Mouse (Mus musculus) midbrain, postnatal 0 days (tissue): ENCODE measurements around the gene Tcf19. TPM values are rescaled to one million over a fixed set of nuclear protein-coding genes. Genes with fewer than 3 reads are reported as not detected.
"Not testable (repeated sequence)": the region's sequence is repeated elsewhere in the genome, so short reads cannot be mapped to it uniquely, and the experiment has no call there.

Experiments used
- ATAC-seq: fragments of 200-750 bp; cut with Nextera tagmentation; 2 replicates; pipeline ENCODE4 v1.8.0; 2017; ENCODE audit warnings: moderate number of reproducible peaks, mild to moderate bottlenecking, moderate TSS enrichment, moderate library complexity; ENCODE audit not compliant: low FRiP score
- DNase-seq: peaks from one replicate; pipeline ENCODE4 v3.0.0-alpha.2; 2015; ENCODE audit warnings: low spot score
- H3K27ac ChIP-seq: fragments of 300-500 bp; sonication (generic); 2 replicates; pipeline ENCODE4 v1.5.1; 2014; ENCODE audit warnings: low read depth, mild to moderate bottlenecking, low read length, mixed read lengths
- H3K27me3 ChIP-seq: fragments of 300-500 bp; sonication (generic); 2 replicates; pipeline ENCODE4 v1.6.1; 2014; ENCODE audit warnings: low read length, control low read depth, mixed read lengths; ENCODE audit not compliant: insufficient read depth
- H3K36me3 ChIP-seq: fragments of 300-500 bp; sonication (generic); 2 replicates; pipeline ENCODE4 v1.6.1; 2014; ENCODE audit warnings: low read length, control low read depth, mixed read lengths; ENCODE audit not compliant: insufficient read depth
- H3K4me1 ChIP-seq: fragments of 300-500 bp; sonication (generic); 2 replicates; pipeline ENCODE4 v1.6.1; 2014; ENCODE audit warnings: mild to moderate bottlenecking, control low read depth, antibody characterized with exemption, low read length, mixed read lengths; ENCODE audit not compliant: insufficient read depth
- H3K4me2 ChIP-seq: fragments of 300-500 bp; sonication (generic); 2 replicates; pipeline ENCODE4 v1.6.1; 2014; ENCODE audit warnings: low read depth, mild to moderate bottlenecking, low read length, mixed read lengths; ENCODE audit not compliant: poor library complexity, severe bottlenecking
- H3K4me3 ChIP-seq: fragments of 300-500 bp; sonication (generic); 2 replicates; pipeline ENCODE4 v1.5.1; 2014; ENCODE audit warnings: low read depth, mild to moderate bottlenecking, low read length, moderate library complexity
- H3K9ac ChIP-seq: fragments of 300-500 bp; sonication (generic); replicated peaks from 2 replicates; pipeline ENCODE4 v1.6.1; 2014; ENCODE audit warnings: mild to moderate bottlenecking, low read length, moderate library complexity, mixed read lengths; ENCODE audit not compliant: poor library complexity, severe bottlenecking
- H3K9me3 ChIP-seq: fragments of 300-500 bp; sonication (generic); 2 replicates; pipeline ENCODE4 v1.6.1; 2016; ENCODE audit warnings: low read length, control low read depth
- CTCF ChIP-seq: IDR thresholded peaks from 2 replicates; pipeline ENCODE4 v1.5.1; 2016; ENCODE audit warnings: antibody characterized with exemption, mild to moderate bottlenecking
- WGBS: fragments of 180-500 bp; shearing (Covaris S2); extraction: QIAGEN DNeasy Blood & Tissue Kit; methylation state at CpG from one replicate; pipeline ENCODE4 v1.1.7; 2014; 5-methylcytosine and 5-hydroxymethylcytosine counted together
- polyA plus RNA-seq: library from polyadenylated mRNA; unstranded; fragments of >200 nt; fragmentation: Nextera tagmentation; extraction: Ambion mirVana; gene quantifications from 2 replicates; pipeline ENCODE4 v1.2.1, GENCODE M21; 2015
- total RNA-seq: library from RNA; depleted of rRNA; stranded (reverse); fragments of >200 nt; gene quantifications from 2 replicates; pipeline ENCODE4 v1.2.3, GENCODE M21; 2014

Tcf19 gene
- total and polyA plus RNA-seq, 2 experiments from 2014 or later = 4.5 to 9.2 TPM

DNA sequence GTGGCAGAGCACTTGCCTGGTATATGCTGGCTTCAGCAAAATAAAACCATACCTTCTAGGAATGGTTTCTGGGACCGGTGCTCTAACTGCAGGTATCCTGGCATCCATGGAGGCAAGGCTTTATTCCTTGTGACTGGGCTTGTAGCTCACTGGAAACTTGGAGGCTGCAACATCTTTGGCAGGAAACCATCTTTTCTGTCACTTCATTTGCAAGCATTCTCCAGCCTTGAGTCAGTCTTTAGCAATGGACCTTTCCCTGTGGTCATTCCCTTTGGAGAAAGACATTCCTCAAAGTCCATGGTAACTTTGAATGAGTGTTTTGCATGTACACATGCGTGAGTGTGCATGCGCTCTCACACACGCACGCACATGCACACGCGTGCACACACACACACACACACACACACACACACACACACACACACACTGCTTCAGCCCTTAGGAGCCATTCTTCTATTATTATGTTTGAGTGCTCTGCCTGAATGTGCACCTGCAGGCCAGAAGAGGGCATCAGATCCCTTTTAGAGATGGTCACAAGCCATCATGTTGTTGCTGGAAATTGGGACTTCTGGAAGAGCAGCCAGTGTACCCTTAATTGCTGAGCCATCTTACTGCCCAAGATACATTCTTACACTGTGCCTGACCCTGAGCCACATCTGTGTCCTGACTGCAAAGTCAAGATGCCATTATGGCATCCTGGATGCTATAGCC is 3.6 kb downstream of the Tcf19 start:
- H3K36me3 ChIP-seq = no peaks in the 10 kb centered on the region
- H3K4me2 ChIP-seq = no peak overlapping the region
- H3K4me3 ChIP-seq = no peak overlapping the region
- TF ChIP-seq CTCF = peak; percentile 80
- H3K4me1 ChIP-seq = no peaks in the 10 kb centered on the region; the same call in 1 of the 2 replicates
- peak; percentile 37 for DNase-seq
- 0 out of 2 replicates have a peak, but pooled peaks cover under 1% of the 10 kb centered on the region for H3K27me3 ChIP-seq
- WGBS = 94% methylated on average over 7 of the region's 7 CpGs
- no peak for ATAC-seq
- no peak overlapping the region for H3K9ac ChIP-seq
- H3K9me3 ChIP-seq = no peaks in the 10 kb centered on the region
- no peak overlapping the region for H3K27ac ChIP-seq

DNA sequence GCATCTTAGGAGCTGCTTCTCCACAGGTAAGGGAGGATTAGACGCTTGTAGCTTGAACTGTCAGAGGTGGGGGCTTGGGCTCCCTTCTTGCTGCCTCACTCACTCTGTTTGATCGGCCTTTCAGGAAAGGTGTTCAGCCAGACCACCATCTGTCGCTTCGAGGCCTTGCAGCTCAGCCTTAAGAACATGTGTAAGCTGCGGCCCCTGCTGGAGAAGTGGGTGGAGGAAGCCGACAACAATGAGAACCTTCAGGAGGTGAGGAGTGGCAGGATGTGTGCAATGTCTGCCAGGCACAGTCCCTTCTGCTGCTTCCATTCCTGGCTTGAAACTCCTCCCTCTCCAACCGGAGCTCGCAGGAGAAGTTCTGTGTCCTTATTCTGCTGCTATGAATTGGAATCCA is 7.3 kb downstream of the Tcf19 start:
- H3K36me3 ChIP-seq = no peaks in the 10 kb centered on the region
- no peaks in the 10 kb centered on the region for H3K9me3 ChIP-seq
- peak; percentile 45 for DNase-seq
- peaks cover 30% of the 10 kb centered on the region; the same call in 1 of the 2 replicates for H3K27me3 ChIP-seq
- 32% methylated on average over 8 of the region's 8 CpGs for WGBS
- no peak overlapping the region for H3K27ac ChIP-seq
- peak; percentile 70 for TF ChIP-seq CTCF
- no peaks in the 10 kb centered on the region for H3K4me1 ChIP-seq
- no peak for ATAC-seq
- H3K4me2 ChIP-seq = no peak overlapping the region
- no peak overlapping the region for H3K9ac ChIP-seq
- H3K4me3 ChIP-seq = no peak overlapping the region

DNA sequence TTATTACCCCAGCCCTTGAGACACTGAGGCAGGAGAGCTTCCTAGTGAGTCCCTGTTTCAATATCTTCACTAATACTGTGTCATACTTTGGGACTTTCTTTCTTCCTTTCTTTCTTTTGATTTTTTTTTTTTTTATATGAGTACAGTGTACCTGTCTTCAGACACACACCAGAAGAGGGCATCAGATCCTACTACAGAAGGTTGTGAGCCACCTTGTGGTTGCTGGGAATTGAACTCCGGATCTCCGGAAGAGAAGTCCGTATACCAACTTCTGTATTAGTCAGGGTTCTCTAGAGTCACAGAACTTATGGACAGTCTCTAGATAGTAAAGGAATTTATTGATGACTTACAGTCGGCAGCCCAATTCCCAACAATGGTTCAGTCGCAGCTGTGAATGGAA is 8.3 kb downstream of the Tcf19 start:
- H3K9me3 ChIP-seq, H3K27ac ChIP-seq, H3K9ac ChIP-seq, DNase-seq, H3K36me3 ChIP-seq, H3K4me2 ChIP-seq, H3K4me3 ChIP-seq, H3K4me1 ChIP-seq, ATAC-seq: not testable (repeated sequence)
- 67% methylated on average over 5 of the region's 5 CpGs for WGBS
- H3K27me3 ChIP-seq = peaks cover 35% of the 10 kb centered on the region; the same call in 1 of the 2 replicates
- TF ChIP-seq CTCF = peak; percentile 47

DNA sequence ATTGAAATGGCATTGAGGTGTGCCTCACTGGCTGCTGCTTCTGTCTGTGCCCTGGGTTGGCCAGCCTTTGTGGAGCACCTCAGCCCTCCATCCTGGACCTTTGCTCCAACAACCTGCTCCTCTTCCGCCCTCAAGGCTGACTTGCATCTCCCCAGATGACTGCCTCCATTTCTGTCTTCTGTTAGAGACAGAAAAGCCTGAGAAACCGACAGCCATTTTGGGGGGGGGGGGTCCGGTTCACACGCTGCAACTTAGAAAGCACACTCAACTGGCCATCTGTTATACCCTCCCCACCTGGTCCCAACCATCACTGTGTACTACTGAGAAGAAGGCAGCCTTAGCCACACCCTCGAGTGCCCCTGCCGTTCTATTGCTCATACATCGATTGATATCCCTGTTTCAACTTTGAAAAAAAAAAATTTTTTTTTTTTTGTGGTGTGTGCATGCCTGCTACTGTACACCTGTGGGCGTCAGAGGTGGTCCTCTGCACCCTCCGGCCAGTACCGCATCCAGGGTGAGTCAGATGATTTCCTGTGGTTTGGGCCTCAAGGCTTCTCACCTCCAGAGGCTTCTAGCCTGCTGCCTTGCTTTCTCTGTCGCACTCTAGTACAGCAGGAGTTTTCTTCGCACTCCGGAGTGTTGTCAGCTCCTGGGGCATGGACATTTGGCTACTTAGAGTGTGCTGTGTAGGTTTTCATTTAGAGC is 8.9 kb downstream of the Tcf19 start:
- no peaks in the 10 kb centered on the region for H3K9me3 ChIP-seq
- no peak for TF ChIP-seq CTCF
- H3K27ac ChIP-seq = no peak overlapping the region
- H3K4me3 ChIP-seq = no peak overlapping the region
- H3K9ac ChIP-seq = no peak overlapping the region
- peaks cover 35% of the 10 kb centered on the region; the same call in 1 of the 2 replicates for H3K27me3 ChIP-seq
- WGBS = 29% methylated on average over 13 of the region's 13 CpGs
- no peaks in the 10 kb centered on the region for H3K4me1 ChIP-seq
- DNase-seq (no peak), ATAC-seq (no peak)
- no peaks in the 10 kb centered on the region for H3K36me3 ChIP-seq
- no peak overlapping the region for H3K4me2 ChIP-seq

DNA sequence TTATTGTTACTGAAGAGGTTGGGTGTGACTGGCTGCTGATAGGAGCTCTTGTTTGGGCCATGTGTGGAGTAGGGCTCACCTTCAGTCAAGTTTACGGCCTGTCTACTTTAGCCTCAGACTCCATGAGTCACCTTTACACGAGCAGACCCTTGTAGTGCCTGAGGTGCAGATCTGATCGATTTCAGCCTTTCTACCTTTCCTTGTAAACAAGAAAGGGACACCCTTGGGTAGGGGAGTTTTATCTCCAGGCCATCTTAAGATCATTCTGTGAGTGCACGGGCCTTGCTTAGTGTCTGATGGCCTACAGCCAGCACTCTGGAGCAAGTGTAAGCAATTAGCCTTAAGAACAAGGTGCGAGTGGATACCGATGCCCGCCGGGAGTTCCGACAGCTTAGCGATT is 9.7 kb downstream of the Tcf19 start:
- WGBS = 18% methylated on average over 10 of the region's 10 CpGs
- ATAC-seq (no peak), DNase-seq (no peak)
- no peaks in the 10 kb centered on the region for H3K36me3 ChIP-seq
- H3K9me3 ChIP-seq = no peaks in the 10 kb centered on the region
- H3K4me1 ChIP-seq = no peaks in the 10 kb centered on the region
- no peak overlapping the region for H3K4me3 ChIP-seq
- no peak overlapping the region for H3K4me2 ChIP-seq
- peaks cover 35% of the 10 kb centered on the region; the same call in 1 of the 2 replicates for H3K27me3 ChIP-seq
- TF ChIP-seq CTCF = no peak
- H3K9ac ChIP-seq = no peak overlapping the region
- H3K27ac ChIP-seq = no peak overlapping the region

DNA sequence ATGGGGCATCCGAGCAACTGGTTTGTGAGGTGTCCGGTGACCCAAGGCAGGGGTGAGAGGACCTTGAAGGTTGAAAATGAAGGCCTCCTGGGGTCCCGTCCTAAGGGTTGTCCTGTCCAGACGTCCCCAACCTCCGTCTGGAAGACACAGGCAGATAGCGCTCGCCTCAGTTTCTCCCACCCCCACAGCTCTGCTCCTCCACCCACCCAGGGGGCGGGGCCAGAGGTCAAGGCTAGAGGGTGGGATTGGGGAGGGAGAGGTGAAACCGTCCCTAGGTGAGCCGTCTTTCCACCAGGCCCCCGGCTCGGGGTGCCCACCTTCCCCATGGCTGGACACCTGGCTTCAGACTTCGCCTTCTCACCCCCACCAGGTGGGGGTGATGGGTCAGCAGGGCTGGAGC is 10.8 kb downstream of the Tcf19 start, which contains the start of gene Pou5f1:
Gene Pou5f1, plus strand, starts transcription at position 243 of the 400 bp plus-strand sequence.
- TF ChIP-seq CTCF = no peak
- no peak for ATAC-seq
- H3K4me2 ChIP-seq = no peak within 1 kb of the TSS
- H3K9me3 ChIP-seq = no peaks in the 10 kb centered on the region
- no peaks in the 10 kb centered on the region for H3K36me3 ChIP-seq
- no peak for DNase-seq
- H3K27me3 ChIP-seq = peaks cover 35% of the 10 kb centered on the region; the same call in 1 of the 2 replicates
- 38% methylated on average over 12 of the region's 13 CpGs for WGBS
- H3K4me3 ChIP-seq = no peak within 1 kb of the TSS
- no peak within 1 kb of the TSS for H3K9ac ChIP-seq
- no peak within 1 kb of the TSS for H3K27ac ChIP-seq
- no peaks in the 10 kb centered on the region for H3K4me1 ChIP-seq
